Mouse (Mus musculus) lung, postnatal 0 days (tissue): ENCODE data around the gene Yy2.

Source experiments
- CTCF ChIP-seq: IDR thresholded peaks from 2 replicates; pipeline ENCODE4 v1.5.1; 2016; ENCODE audit warnings: antibody characterized with exemption, mild to moderate bottlenecking
- EP300 ChIP-seq: IDR thresholded peaks from 2 replicates; pipeline ENCODE4 v1.6.1; 2016; ENCODE audit warnings: antibody characterized with exemption, mild to moderate bottlenecking, control low read depth

DNA sequence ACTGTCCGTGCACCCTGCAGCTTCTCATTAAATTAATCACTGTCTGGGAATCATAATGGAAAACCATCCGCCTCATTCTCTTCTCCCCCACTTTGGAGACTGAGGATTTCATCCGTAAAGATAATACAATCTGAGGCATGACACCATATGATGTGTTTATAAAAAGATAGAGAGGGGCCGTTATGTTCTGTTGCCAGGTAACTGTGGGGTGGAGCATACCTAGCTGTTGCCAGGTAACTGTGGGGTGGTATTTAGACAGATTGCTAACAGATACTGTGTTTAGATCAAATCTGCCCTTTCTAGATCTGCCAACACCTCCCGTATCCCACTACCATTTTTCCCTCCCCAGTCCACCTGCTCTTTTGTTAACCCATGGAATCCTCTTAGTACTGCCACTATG lies 18.2 kb upstream of the Yy2 start:
- TF ChIP-seq CTCF (no peak), EP300 (no peak)
